9 mouse cellular contexts compared by ENCODE assay signal in the genomic region with DNA sequence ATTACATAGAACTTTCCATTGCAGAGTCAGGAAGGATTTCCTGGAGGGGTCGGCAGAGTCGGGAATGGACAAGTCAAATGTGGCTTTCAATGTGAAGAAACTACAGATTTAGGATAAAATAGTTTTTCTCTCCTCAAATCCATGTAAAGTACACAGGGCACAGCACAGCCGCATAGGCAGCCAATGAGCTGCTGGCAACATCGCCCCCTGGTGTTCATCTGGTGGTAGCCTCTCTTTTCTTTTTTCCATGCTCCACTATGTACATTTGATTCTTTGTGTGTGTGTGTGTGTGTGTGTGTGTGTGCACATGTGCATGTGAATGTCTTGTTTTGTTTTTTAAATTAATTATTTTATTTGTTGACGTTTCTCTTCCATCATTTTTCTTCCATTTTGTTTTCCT.
A peak's percentile ranks its signal among the peaks of the same experiment; 100 is the strongest.
DNase-seq lines count a peak whose midpoint lies in the region; ATAC-seq and TF ChIP-seq lines count a peak whose summit lies in the region.
"Had no signal": no experiment of that assay in that cellular context is flagged by ENCODE, and none has a peak within 500 bp of the region (broad histone marks: within the 10 kb centered on the region; RNA-seq: fewer than 3 reads in every experiment).

No protein-coding gene starts in this region.

- no peaks in the 10 kb centered on the region for H3K36me3 ChIP-seq in lung, postnatal 0 days (ENCODE audit: insufficient read depth, low read length)
- H3K36me3 ChIP-seq: stomach, embryonic 15.5 days had no signal

- 52% methylated on average over 5 of the region's 5 CpGs for WGBS in lung, postnatal 0 days

- TF ChIP-seq EP300 in lung, postnatal 0 days (IDR thresholded peaks at IDR 0.05): no peak

- no peak for ATAC-seq in lung, postnatal 0 days

- H3K9me3 ChIP-seq in lung, postnatal 0 days (ENCODE audit: low read length): no peaks in the 10 kb centered on the region
- H3K9me3 ChIP-seq: stomach, embryonic 15.5 days had no signal

- peak; percentile 68 for TF ChIP-seq CTCF in gastrocnemius, adult 2 months (IDR thresholded peaks at IDR 0.05)
- TF ChIP-seq CTCF in lung, postnatal 0 days (IDR thresholded peaks at IDR 0.05): peak; percentile 73

- no peaks in the 10 kb centered on the region for H3K4me1 ChIP-seq in lung, postnatal 0 days (ENCODE audit: insufficient read depth, low read depth, low read length)
- H3K4me1 ChIP-seq: stomach, embryonic 15.5 days had no signal

- H3K9ac ChIP-seq in lung, postnatal 0 days (replicated peaks; ENCODE audit: low read depth): no peak overlapping the region
- H3K9ac ChIP-seq: stomach, embryonic 15.5 days had no signal

- H3K27ac ChIP-seq in gastrocnemius, adult 2 months: no peak overlapping the region
- H3K27ac ChIP-seq in lung, postnatal 0 days (ENCODE audit: low read length): no peak overlapping the region
- H3K27ac ChIP-seq: stomach, embryonic 15.5 days had no signal

- H3K27me3 ChIP-seq in lung, postnatal 0 days (replicated peaks; ENCODE audit: insufficient read depth, low read length): no peaks in the 10 kb centered on the region
- H3K27me3 ChIP-seq: stomach, embryonic 15.5 days had no signal

- no peak overlapping the region for H3K4me2 ChIP-seq in lung, postnatal 0 days (replicated peaks; ENCODE audit: low read depth, low read length)
- H3K4me2 ChIP-seq: stomach, embryonic 15.5 days had no signal

- intact Hi-C loops in gastrocnemius, adult 2 months (cut with DNase I): no loop called here

- peak; percentile 35 for DNase-seq in gastrocnemius, adult 2 months
- DNase-seq in gastrocnemius, adult 8-10 months (ENCODE audit: low spot score in 2 of 2): no peak
- peak; percentile 28 for DNase-seq in ovary, postnatal 36 days (ENCODE audit: low spot score)
- no peak for DNase-seq in ovary, adult 18-20 months (ENCODE audit: low spot score)
- peak; percentile 8 for DNase-seq in c-Kit-positive CD71-positive TER-119-negative erythroid progenitor cells, embryonic 14.5 days (ENCODE audit: low read depth)
- peak; percentile 26 for DNase-seq in lung, postnatal 0 days (ENCODE audit: low spot score)
- no peak for DNase-seq in frontal cortex, postnatal 10 days (ENCODE audit: low spot score in 2 of 2)
- no peak for DNase-seq in frontal cortex, postnatal 14 days (ENCODE audit: low spot score in 2 of 2)

- H3K4me3 ChIP-seq in gastrocnemius, adult 2 months: no peak overlapping the region
- no peak overlapping the region for H3K4me3 ChIP-seq in lung, postnatal 0 days (ENCODE audit: low read depth, low read length)
- H3K4me3 ChIP-seq: stomach, embryonic 15.5 days had no signal

Comparison
In these comparisons a context has a peak if more than half of its experiments do, and no peak if none do; other contexts are left out.
1. DNase-seq: peak in gastrocnemius, adult 2 months (single experiment), ovary, postnatal 36 days (single experiment), c-Kit-positive CD71-positive TER-119-negative erythroid progenitor cells, embryonic 14.5 days (single experiment) and lung, postnatal 0 days (single experiment); none in gastrocnemius, adult 8-10 months (0 of 2), ovary, adult 18-20 months (single experiment), frontal cortex, postnatal 10 days (0 of 2) and frontal cortex, postnatal 14 days (0 of 2).